Mouse (Mus musculus): ENCODE data around the gene Wars. TPM values are rescaled to one million over a fixed set of nuclear protein-coding genes. Genes with fewer than 3 reads are reported as not detected.

Gene Wars
- total RNA-seq, 2 experiments from 2014 or later: 33.6 to 39.9 TPM

DNA sequence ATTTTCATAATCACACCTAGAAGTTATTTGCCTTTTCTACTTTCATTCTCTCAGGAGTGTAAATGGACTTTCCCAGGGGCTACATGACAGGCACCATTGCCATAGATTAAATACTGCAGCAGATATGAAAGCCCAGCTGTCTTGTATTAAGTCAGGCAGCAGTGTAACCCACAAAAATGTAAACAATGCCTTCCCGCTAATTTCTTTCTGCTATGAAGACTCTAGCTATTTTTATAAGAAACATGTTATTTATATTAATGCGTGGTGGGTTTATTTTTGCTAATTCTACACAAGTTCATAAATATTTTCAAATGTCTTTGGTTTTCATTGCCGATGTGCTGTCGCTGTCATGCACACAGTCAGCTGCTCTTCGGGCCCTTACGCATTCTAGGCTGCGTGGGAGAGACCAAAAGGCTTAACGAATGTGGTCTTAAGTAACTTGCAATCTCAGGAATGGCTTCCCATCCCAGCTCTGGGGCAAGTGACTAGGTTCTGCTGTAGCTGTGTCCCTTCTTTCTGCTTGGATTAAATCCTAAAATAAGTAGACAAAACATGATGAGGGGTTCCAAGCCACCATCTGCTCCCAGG is 16.0 kb upstream of the Wars start:
- no peak for DNase-seq (ENCODE audit: low spot score in 2 of 2)

DNA sequence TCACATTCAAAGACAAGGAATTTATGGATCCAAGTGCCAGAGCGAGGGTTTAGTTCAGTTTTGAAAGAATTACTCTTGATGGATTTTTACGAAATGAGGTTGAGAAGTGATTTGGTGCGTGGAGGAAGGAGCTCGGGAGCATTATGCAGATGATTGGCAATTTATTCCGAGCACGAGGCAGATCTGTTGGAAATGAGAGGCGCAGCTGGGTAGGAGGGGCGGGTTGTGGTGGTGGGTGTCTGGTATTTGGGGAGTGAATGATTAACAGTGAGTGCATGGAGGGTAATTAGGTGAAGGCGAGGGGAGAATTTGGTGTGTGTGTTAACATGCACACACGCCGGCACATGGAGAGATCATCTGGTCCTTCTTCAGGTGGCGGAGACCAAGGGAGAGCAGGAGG is 12.4 kb upstream of the Wars start:
- DNase-seq (ENCODE audit: low spot score in 2 of 2): no peak

DNA sequence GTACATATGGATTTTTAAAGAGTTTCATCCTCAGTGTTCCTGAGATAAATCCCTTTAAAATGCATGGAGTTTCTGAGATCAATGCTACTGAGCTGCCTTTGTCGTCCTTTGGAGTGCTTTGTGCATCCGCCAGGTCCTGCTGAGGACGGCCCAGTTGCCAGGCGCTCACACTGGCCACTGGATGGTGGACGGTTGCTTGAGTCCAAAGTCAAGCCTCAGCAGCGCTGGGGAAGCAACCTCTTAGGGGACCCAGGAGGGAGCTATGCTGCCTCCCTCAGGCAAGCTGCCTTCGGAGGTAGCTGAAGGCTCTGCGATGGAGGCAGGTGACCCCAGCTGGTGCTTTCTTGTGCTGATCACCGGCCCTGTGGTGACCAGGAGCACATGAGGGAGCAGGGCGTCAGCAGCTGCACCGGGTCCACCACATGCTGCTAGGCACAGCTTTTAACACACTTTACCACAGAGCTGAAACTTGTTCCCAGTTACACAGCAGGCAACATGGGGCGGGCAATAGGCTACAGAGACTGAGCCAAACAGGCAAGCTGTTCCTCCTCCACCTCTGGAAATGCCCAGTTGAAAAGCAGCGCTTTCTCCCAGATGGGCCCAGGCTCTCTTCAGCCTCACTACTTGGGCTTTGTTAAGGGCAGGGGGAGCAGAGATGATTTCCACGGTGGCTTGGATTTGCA is 11.8 kb upstream of the Wars start:
- DNase-seq (ENCODE audit: low spot score in 2 of 2): no peak

DNA sequence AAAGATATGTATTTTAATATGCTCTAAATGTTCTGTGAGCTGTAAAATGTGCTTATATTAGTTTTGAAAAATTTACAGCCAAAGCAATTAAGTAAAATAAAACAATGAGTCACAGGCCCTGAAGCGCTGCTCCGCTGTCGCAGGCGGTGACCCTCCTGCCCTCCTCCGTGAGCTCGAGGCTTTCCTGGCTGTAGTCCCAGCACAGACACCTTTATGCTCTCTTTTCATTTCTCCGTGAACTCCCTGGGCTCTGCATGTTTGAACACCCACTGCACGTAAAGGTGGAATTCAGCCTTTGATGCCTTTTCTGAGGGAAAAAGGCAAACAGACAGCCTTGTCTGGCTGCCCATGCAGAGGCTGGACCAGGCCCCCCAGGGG is 10.3 kb upstream of the Wars start:
- no peak for DNase-seq (ENCODE audit: low spot score in 2 of 2)

DNA sequence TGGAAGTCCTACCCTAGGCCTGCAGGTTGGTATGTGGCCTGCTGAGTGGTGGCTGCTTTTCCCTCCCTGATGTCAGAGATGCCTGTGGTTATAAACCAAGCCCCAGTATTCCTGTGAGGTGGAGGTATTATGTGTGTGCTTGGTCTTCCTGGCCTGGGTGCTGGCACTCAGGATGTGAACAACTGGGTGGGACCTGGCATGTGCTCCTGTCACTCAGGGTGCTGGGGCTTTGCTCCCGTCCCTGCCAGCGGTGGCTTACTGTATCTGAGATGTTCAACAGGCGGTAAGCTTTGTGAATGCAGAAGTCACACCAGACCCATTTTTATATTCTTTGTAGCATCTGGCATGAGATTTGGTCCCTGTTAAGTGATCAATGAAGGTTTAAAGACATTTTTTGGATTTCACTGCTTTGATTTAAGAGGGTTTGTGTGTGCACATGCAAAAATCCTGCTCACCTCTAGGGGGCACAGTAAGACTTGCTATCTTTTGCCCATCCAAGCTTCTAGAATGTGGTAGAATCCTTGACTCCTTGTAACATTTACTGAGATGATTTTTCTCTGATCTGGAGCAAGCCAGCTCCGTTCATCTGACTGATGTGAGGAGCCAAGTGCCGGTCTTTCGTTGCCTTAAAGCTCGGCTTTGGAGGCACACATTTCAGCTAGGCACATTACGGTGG is 9.8 kb upstream of the Wars start:
- DNase-seq (ENCODE audit: low spot score in 2 of 2): peak in 1 of 2 experiments; percentile 62

DNA sequence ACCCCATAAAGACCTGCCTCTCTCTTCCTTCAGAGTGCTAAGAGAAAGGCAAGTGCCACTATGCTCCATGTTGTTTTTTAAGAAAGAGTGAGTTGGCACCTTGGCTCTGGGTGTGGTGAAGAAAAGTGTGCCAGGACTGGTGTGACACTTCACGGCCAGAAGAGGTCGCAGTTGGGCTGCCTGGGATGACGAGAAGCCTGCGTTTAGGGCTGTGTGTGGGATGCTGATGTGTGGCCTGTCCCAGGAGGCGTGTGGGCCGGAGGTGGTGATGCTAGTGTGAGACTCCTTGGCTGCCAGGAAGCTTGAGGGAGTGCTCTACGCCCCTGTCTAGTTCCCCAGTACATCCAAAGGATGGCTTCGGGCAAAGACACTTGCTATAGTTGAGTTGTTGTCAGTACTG is 9.0 kb upstream of the Wars start:
- DNase-seq (ENCODE audit: low spot score in 2 of 2): peak; percentile 34 to 61

DNA sequence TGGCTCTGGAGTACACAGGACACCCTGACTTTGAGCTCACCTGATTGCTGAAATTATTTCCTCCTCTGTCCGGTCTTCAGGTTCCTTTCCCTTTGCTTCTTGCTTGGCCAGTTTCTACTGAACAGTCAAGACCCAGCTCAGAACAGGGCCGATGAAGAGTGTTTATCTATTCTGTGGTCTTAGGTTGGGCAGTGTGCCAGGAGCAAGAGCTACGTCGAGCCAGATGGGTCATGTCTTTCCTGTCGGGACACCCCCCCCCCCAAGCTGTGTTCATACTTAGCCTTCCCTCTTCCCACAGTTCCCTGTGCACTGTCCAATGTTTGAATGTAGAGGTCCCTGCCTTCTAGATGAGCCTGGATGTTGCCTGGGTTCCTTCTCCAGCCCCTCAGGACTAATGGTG is 7.4 kb upstream of the Wars start:
- no peak for DNase-seq (ENCODE audit: low spot score in 2 of 2)

DNA sequence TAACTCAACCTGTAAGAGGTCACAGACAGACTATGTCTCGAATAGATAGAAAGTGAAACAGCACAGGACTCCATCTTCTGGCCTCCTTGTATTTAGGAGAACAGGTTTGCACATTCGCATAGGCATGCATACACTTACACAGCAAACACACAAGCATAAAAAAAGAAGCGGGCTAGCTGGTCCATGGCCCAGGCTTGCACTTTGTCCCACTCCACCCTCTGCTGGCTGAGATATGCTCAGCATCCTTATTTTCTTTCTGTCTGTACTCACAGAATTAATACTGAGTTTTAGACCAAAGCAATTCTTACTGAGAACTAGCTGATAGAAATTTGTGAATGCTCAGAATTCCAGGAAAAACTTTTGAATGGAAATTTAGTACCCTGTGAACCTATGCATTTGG is 2.0 kb upstream of the Wars start:
- no peak for DNase-seq (ENCODE audit: low spot score in 2 of 2)

DNA sequence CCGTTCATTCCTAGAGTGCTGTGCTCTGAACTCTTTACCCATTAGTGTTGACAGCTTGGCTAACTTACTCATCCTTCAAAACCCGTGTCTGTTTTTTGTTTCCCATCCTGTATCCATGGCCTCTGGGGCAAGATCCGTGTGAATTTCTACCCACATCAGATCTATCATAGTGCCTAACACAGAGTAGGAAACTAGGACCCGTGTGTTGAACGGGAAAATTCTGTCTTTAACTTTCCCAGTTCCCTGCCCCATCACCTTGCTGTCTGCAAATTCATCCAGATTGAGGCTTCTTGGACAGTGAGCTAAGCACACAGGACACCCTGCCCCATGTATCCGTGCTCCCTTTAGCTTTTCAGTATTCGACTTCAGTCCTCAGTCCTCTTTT is 450 bp upstream of the Wars start:
- DNase-seq (ENCODE audit: low spot score in 2 of 2): no peak

DNA sequence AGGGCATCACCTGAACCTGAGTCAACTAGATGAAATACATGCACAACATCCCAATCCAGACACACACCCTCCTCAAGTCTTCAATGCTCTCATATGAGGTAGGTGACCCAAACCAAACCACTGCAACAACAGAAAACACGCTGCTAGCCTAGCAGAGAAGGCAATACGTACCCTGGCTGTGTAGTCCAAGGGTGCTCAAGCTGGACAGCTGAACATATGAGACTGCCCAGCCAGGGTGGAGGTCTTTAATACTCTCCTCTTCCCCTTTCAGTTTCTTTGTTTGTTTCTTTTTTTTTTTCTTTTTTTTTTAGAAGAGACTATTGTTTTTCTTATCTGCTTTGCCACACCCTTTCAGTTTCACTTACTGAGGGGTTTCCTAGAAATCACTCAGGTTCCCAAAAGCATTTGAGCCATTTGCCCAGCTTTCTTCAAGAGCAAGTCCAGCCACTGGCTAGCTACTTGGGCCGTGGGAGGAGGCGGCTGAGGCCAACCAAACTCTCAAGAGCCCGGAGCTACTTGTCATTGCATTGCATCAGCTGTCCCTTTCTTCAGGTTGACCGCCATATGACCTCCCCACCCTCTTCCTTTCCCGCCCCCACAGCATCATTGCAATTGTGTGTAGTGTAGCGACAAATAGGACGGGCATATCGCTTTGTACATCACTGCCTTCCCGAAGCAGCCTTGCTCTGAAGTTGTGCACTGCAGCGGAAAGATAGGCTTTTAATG is 822 bp downstream of the Wars start, which contains the start of gene Wdr25:
Gene Wdr25 (plus strand): TSS at position 643 of the 726 bp plus-strand sequence.
- no peak for DNase-seq (ENCODE audit: low spot score in 2 of 2)

DNA sequence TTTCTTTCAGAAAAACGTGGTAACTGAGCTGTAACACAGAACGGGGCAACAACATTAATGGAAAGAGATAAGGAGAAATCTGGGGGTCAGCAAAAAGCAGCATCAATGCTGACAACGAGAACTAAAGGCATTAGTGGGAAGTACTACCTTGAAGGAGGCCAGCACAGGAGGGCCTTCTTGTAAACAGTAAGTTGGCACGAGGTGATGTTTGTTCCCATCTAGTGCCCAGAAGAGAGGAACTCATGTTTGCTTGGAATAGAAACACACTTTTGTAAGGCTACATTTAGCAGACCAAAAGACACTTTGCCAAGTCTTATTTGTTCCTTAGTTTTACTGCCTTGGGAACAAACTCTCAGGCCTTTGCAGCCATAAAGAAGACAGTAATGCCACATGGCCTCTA is 5.3 kb downstream of the Wars start:
- DNase-seq (ENCODE audit: low spot score in 2 of 2): no peak

DNA sequence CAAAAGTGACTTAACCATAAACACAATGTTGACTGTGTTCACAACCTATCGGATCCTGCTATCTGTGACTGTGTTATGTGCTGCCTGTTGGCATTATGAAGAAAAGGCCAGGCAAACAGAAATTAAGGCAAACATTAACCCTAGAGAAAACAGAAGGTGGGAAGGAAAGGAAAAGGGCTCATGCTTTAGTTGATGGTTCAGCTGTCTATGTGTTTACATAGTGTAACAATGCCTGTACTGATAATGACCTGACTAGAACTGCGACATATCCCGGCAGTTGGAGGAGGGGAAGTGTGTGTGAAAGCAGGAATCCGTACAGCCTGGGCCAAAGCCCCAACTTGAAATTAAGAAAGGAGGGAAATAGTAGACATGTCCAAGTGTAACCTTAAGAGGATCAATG is 6.9 kb downstream of the Wars start:
- DNase-seq (ENCODE audit: low spot score in 2 of 2): no peak

DNA sequence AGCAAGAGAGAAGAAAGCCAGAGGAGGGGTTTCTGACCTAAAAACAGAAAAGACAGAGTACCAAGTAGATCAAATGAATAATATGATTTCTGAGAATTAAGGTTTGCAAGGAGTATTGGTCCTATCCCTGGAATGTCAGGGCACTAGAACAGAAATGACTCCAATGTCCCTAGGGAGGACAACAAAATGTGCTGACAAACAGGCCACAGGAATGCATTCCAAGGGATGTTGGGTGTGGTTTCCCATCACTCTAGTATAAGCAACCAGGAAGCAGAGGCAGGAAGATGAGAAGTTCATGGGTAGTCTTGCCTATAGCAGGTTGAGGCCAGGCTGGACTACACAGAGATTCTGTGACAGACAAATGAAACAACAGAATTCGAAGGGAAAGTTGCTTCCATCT is 8.1 kb downstream of the Wars start:
- no peak for DNase-seq (ENCODE audit: low spot score in 2 of 2)

DNA sequence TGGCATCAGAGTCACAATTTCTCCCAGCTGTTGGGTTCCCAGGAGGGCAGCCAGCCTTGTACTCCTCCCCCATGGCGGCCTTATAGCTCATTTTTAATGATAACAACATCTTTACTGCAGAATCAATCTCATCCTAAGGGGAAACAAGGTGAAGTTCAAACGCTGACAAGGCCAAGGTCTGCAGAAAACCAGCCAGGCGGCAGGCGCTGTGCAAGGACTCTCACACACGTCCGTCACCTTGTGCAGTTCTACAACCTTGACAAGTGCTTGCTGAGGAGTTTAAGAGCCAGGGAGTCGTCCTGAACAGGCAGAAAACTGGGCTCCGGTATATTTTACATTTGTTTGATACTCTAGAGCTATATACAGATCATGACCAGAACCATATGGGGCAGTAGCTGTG is 11.2 kb downstream of the Wars start:
- no peak for DNase-seq (ENCODE audit: low spot score in 2 of 2)

DNA sequence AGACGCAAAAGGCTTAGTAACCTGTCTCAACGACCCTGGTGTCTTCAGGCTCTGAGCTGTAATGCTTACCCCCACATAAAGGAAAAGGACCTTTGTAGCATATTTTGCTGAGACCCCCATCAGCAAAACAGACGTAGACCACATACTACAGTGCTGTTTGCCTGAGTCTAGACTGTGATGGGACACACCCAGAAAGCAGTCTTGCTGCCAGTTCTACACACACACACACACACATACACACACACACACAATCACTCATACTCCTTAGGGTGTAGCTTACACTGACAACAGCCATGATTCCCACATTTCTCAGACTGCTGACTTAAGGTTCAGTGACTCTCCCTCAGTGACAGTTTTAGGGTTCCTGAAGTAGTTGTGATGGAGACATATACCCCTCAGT is 12.8 kb downstream of the Wars start:
- DNase-seq (ENCODE audit: low spot score in 2 of 2): no peak

DNA sequence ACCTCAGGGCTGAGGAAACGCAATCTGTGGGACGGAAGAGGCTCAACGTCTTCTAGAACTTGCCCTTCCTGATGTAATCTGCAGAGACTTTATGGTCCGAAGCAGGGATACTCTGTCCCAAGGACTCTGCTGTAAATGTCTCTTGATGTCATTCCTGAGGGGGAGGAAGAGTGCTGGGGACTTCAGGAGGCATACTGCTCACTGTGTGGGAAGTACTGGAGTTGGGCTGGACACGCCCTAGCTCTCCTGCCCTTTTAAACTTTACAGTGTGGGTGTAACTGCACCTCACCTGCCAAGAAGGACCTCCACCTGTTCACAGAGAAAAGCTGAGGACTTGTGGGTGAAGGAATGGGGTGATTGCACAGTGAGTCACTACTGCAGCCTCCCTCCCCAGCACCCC is 13.4 kb downstream of the Wars start:
- no peak for DNase-seq (ENCODE audit: low spot score in 2 of 2)

DNA sequence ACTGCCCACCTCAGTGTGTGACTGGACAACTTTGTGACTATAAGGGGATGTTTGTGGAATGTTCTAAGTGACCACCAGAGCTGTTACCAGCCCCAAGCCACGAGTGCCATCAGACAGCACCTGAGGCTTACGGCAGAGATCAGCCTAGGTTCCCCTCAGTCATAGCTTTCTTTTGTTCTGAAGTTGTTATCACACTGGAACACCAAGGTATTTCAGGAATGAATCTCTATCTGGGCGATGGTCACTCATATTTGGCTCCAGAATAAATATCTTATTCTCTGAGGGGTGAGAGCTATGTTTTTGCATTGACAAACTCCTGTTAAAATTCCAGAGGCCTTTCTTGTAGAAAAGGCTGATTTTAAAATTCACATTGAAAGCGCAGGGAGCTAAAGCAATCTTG is 14.8 kb downstream of the Wars start:
- DNase-seq (ENCODE audit: low spot score in 2 of 2): no peak

DNA sequence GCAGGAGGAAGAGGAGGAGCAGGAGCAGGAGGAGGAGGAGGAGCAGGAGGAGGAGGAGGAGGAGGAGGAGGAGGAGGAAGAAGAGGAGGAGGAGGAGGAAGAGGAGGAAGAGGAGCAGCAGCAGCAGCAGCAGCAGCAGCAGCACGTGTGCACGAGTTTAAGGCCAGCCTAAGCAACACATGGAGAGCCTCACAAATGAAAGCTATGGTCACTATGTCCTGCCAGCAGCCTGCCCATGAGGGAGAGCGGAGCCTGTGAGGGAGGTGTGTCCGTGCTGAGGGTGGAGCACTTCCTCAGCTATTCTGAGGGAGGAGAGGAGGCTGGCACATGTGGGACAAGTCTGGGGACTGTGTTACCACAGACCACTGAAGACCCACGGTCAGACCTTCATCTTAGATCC is 20.9 kb downstream of the Wars start:
- DNase-seq (ENCODE audit: low spot score in 2 of 2): no peak

DNA sequence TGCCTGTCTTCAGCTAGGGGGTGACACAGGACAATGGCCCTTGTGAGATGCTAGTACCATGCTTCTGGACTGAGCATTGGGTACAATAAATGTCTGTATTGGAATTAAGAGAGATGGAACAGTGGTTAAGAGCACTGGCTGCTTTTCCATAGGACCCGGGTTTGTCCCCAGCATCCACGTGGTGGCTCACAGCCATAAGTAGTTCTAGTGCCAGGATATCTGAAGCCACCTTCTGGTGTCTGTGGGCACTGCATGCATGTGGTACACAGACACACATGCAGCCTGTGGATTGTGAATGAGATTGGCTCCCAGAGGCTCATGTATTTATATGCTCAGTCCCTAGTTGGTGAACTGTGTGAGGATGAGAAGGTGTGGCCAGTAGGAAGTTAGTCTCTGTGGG is 24.4 kb downstream of the Wars start:
- DNase-seq (ENCODE audit: low spot score in 2 of 2): no peak

DNA sequence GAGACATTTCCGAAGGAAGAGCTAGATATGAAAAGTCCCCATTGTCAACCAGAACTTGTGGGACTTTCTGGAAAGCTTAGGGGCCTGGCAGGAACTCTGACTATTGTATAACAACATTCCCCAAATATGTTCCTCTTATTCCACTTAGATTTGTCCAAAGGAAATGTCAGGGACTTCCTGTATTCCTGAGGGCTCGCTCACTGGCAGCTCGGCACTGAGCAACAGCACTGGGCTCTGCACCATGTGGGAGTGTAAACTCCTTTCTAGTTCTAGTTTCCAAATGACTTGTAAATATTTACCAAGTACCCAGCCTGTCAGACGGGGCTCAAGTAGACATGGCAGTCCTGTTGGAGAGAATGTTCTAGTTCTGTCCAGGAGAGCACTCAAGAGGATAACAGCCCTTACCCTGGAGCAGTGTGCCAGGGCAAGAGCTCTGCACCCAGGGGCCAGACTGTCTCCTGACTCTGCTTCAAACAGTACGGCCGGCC is 28.9 kb downstream of the Wars start:
- no peak for DNase-seq (ENCODE audit: low spot score in 2 of 2)

DNA sequence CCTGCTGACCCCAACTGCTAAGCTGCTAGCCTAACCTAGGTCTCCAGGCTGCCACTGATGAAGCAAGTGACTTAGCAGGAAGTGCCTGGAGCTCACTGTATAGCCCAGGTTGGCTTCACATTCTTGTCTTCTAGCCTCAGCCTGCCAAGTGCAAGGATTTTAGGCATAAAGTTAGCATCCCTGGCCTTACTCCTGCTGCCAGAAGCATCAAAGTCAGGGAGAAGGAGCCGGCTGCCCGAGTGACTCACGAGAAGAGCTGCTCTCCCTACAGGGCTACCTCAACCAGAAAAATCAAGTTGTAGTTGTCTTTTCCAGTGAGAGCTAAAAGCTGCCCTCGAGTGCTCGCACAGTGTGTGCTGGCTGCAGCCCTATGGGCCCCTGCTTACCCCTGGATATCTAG is 35.5 kb downstream of the Wars start:
- no peak for DNase-seq (ENCODE audit: low spot score in 2 of 2)

DNA sequence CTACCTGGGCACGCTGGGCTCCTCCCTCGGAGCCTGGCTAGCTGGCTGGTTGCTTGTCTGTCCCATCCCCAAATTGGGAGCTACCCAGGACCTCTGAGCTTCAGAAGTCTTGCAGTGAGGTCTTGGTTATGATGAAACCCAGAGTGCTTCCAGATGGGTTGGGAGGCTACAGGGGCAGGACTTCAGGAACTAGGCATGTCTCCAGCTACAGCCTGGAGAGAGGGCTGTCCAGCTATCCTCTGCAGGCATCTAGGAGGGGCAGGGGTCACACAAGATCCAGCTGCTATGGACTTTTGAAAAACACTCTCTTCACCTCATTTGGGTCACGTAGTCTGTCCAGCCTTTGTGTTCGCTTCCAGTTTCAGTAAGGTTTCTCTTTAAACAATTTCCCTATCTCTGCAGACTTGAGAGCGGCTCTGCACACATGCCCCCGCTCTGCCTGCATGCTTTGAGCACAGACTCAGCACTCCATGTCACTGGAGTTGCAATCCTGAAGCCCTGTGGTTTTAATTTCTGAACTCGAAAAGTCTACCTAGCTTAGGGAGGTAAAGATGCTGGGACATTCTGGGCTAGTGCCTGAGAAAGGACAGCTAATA is 36.3 kb downstream of the Wars start:
- no peak for DNase-seq (ENCODE audit: low spot score in 2 of 2)

Data from gastrocnemius, postnatal 4 days (tissue).